Mouse (Mus musculus) heart, postnatal 0 days (tissue): ENCODE data around the gene Clspn. TPM values are rescaled to one million over a fixed set of nuclear protein-coding genes. Genes with fewer than 3 reads are reported as not detected.

ENCODE experiments used
- ATAC-seq: fragments of 200-750 bp; cut with Nextera tagmentation; 2 replicates; pipeline ENCODE4 v1.8.0; 2017; ENCODE audit warnings: low read depth, moderate number of reproducible peaks, moderate library complexity; ENCODE audit not compliant: insufficient read depth
- DNase-seq: peaks from one replicate; pipeline ENCODE4 v3.0.0-alpha.2; 2016; ENCODE audit warnings: low spot score
- H3K27ac ChIP-seq: fragments of 300-500 bp; sonication (generic); 2 replicates; pipeline ENCODE4 v1.5.1; 2014; ENCODE audit warnings: low read depth, mild to moderate bottlenecking
- H3K27me3 ChIP-seq: fragments of 300-500 bp; sonication (generic); 2 replicates; pipeline ENCODE4 v1.6.1; 2014; ENCODE audit warnings: low read length, mixed read lengths; ENCODE audit not compliant: control insufficient read depth, insufficient read depth
- H3K36me3 ChIP-seq: fragments of 300-500 bp; sonication (generic); replicated peaks from 2 replicates; pipeline ENCODE4 v1.6.1; 2014; ENCODE audit warnings: low read length, mixed read lengths; ENCODE audit not compliant: control insufficient read depth, insufficient read depth
- H3K4me1 ChIP-seq: fragments of 300-500 bp; sonication (generic); 2 replicates; pipeline ENCODE4 v1.6.1; 2014; ENCODE audit warnings: antibody characterized with exemption; ENCODE audit not compliant: control insufficient read depth, insufficient read depth
- H3K4me2 ChIP-seq: fragments of 300-500 bp; sonication (generic); 2 replicates; pipeline ENCODE4 v1.6.1; 2014; ENCODE audit warnings: low read depth, mild to moderate bottlenecking, low read length, moderate library complexity
- H3K4me3 ChIP-seq: fragments of 300-500 bp; sonication (generic); 2 replicates; pipeline ENCODE4 v1.5.1; 2014; ENCODE audit warnings: low read depth, low read length
- H3K9ac ChIP-seq: fragments of 300-500 bp; sonication (generic); replicated peaks from 2 replicates; pipeline ENCODE4 v1.6.1; 2014; ENCODE audit warnings: low read depth, low read length, mixed read lengths
- H3K9me3 ChIP-seq: fragments of 300-500 bp; sonication (generic); replicated peaks from 2 replicates; pipeline ENCODE4 v1.6.1; 2016; ENCODE audit warnings: low read length; ENCODE audit not compliant: control insufficient read depth
- CTCF ChIP-seq: IDR thresholded peaks from 2 replicates; pipeline ENCODE4 v1.5.1; 2016; ENCODE audit warnings: antibody characterized with exemption, control low read depth, low read depth
- EP300 ChIP-seq: IDR thresholded peaks from 2 replicates; pipeline ENCODE4 v1.6.1; 2016; ENCODE audit warnings: antibody characterized with exemption, low read depth
- WGBS: fragments of 180-500 bp; shearing (Covaris S2); extraction: QIAGEN DNeasy Blood & Tissue Kit; methylation state at CpG from one replicate; pipeline ENCODE4 v1.1.7; 2014; 5-methylcytosine and 5-hydroxymethylcytosine counted together
- polyA plus RNA-seq: library from polyadenylated mRNA; unstranded; fragments of >200 nt; fragmentation: Nextera tagmentation; extraction: Ambion mirVana; gene quantifications from 2 replicates; pipeline ENCODE4 v1.2.1, GENCODE M21; 2015
- total RNA-seq: library from RNA; depleted of rRNA; stranded (reverse); fragments of >200 nt; gene quantifications from 2 replicates; pipeline ENCODE4 v1.2.3, GENCODE M21; 2014; ENCODE audit warnings: low replicate concordance

Clspn gene
- total and polyA plus RNA-seq, 2 experiments from 2014 or later = 6.9 to 7.0 TPM

GRCm38 (mm10) chr4:126552136-126552535 lies 4.6 kb upstream of the Clspn start:
- TF ChIP-seq EP300 (no peak), CTCF (no peak)
- DNase-seq (no peak), ATAC-seq (no peak)
- H3K27ac ChIP-seq = no peak overlapping the region
- H3K4me1 ChIP-seq = no peaks in the 10 kb centered on the region
- H3K36me3 ChIP-seq = no peaks in the 10 kb centered on the region
- H3K4me3 ChIP-seq = no peak overlapping the region
- no peak overlapping the region for H3K9ac ChIP-seq
- H3K27me3 ChIP-seq = no peaks in the 10 kb centered on the region
- no peak overlapping the region for H3K4me2 ChIP-seq
- 63% methylated on average over 7 of the region's 7 CpGs for WGBS
- no peaks in the 10 kb centered on the region for H3K9me3 ChIP-seq

GRCm38 (mm10) chr4:126553105-126553504 lies 3.6 kb upstream of the Clspn start:
- WGBS = 47% methylated on average over 8 of the region's 8 CpGs
- DNase-seq = no peak
- no peak for TF ChIP-seq CTCF
- TF ChIP-seq EP300 = no peak
- no peaks in the 10 kb centered on the region for H3K27me3 ChIP-seq
- H3K36me3 ChIP-seq = no peaks in the 10 kb centered on the region
- H3K9ac ChIP-seq = no peak overlapping the region
- no peak for ATAC-seq
- no peaks in the 10 kb centered on the region for H3K9me3 ChIP-seq
- H3K27ac ChIP-seq = no peak overlapping the region
- no peak overlapping the region for H3K4me2 ChIP-seq
- no peak overlapping the region for H3K4me3 ChIP-seq
- H3K4me1 ChIP-seq = peaks cover 6% of the 10 kb centered on the region; the same call in 1 of the 2 replicates

GRCm38 (mm10) chr4:126553685-126554084 lies 3.0 kb upstream of the Clspn start:
- Histone ChIP-seq H3K4me2 (no peak overlapping the region), H3K36me3 (no peaks in the 10 kb centered on the region), H3K4me1 (peaks cover 6% of the 10 kb centered on the region; the same call in 1 of the 2 replicates), H3K27me3 (no peaks in the 10 kb centered on the region), H3K27ac (no peak overlapping the region), H3K9me3 (no peaks in the 10 kb centered on the region), H3K9ac (no peak overlapping the region), H3K4me3 (no peak overlapping the region)
- no peak for DNase-seq
- TF ChIP-seq CTCF (no peak), EP300 (no peak)
- 80% methylated on average over 1 of the region's 1 CpGs for WGBS
- ATAC-seq = no peak

DNA sequence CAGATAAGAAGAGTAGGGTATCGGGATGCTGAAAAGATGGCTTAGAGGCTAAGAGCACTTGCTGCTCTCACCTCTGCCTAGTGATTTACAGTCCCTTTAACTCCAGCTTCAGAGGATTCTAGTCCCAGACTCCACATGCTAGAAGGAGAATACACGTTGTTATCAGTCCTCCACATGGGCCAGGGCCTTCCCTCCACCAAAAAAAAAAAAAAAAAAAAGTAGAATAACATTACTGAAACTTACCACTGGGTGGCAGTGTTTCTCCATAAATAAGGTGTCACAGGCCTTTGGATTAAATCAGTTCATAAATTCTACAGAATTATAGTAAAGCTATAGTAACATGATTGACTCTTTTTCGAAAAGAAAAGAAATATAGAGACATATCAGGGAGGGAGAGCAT lies 2.3 kb upstream of the Clspn start:
- ATAC-seq (no peak), DNase-seq (peak; percentile 20)
- Histone ChIP-seq H3K27ac (no peak overlapping the region), H3K27me3 (no peaks in the 10 kb centered on the region), H3K4me3 (no peak overlapping the region), H3K9me3 (no peaks in the 10 kb centered on the region), H3K4me2 (no peak overlapping the region), H3K4me1 (peaks cover 6% of the 10 kb centered on the region; the same call in 1 of the 2 replicates), H3K9ac (no peak overlapping the region), H3K36me3 (no peaks in the 10 kb centered on the region)
- TF ChIP-seq EP300 = no peak
- peak; percentile 55 for TF ChIP-seq CTCF
- WGBS = 29% methylated on average over 3 of the region's 3 CpGs

GRCm38 (mm10) chr4:126563798-126564197 lies 7.1 kb downstream of the Clspn start:
- Histone ChIP-seq H3K27ac (no peak overlapping the region), H3K27me3 (no peaks in the 10 kb centered on the region), H3K36me3 (peaks cover 39% of the 10 kb centered on the region), H3K4me1 (no peaks in the 10 kb centered on the region), H3K9ac (no peak overlapping the region), H3K9me3 (no peaks in the 10 kb centered on the region), H3K4me2 (no peak overlapping the region), H3K4me3 (no peak overlapping the region)
- 85% methylated on average over 6 of the region's 6 CpGs for WGBS
- TF ChIP-seq EP300 = no peak
- no peak for TF ChIP-seq CTCF
- no peak for ATAC-seq
- DNase-seq = no peak

DNA sequence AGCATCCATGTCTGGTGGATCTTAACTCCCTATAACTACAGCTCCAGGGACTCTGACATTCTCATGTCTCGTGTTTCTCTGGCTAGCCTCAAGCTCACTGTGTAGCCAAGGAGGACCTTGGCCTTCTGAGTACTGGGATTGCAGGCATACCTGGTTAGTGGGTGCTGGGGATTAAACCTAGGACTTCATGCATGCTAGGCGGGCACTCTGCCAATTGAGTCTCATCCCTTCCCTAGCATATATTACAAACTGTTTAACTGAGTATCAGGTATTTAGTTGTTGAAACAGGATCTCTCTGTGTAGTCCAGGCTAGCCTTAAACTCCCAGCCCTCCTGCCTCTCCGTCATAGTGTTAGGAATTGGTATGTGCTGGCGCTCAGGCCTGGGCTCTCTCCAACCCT lies 10.5 kb downstream of the Clspn start:
- Histone ChIP-seq H3K4me1 (no peaks in the 10 kb centered on the region), H3K4me2 (no peak overlapping the region), H3K27ac (no peak overlapping the region), H3K9me3 (no peaks in the 10 kb centered on the region), H3K27me3 (no peaks in the 10 kb centered on the region), H3K4me3 (no peak overlapping the region), H3K9ac (no peak overlapping the region), H3K36me3 (peaks cover 44% of the 10 kb centered on the region)
- no peak for TF ChIP-seq CTCF
- no peak for TF ChIP-seq EP300
- ATAC-seq (no peak), DNase-seq (no peak)
- 94% methylated on average over 4 of the region's 4 CpGs for WGBS
